Mouse (Mus musculus) splenic B cell, adult 2 months (primary cell): ENCODE measurements at regions not wholly inside any gene's neighbourhood (a gene's known extent, or its start where the extent isn't known, plus 50 kb on each side); places are given as distances from the start of the nearest gene placed in this dataset.
A peak's percentile ranks its signal among the peaks of the same experiment; 100 is the strongest.

Experiments used
- DNase-seq: peaks from one replicate; pipeline ENCODE4 v3.0.0-alpha.2; 2011; ENCODE audit warnings: low read depth, low spot score
- H3K27me3 ChIP-seq: 2 replicates; pipeline ENCODE4 v1.6.1; 2012; ENCODE audit warnings: mild to moderate bottlenecking, low read length, moderate library complexity, mixed read lengths; ENCODE audit not compliant: control insufficient read depth, poor library complexity, insufficient read depth, severe bottlenecking
- H3K36me3 ChIP-seq: 2 replicates; pipeline ENCODE4 v1.6.1; 2012; ENCODE audit warnings: mild to moderate bottlenecking, low read length, moderate library complexity, mixed read lengths; ENCODE audit not compliant: control insufficient read depth, poor library complexity, insufficient read depth, severe bottlenecking

DNA sequence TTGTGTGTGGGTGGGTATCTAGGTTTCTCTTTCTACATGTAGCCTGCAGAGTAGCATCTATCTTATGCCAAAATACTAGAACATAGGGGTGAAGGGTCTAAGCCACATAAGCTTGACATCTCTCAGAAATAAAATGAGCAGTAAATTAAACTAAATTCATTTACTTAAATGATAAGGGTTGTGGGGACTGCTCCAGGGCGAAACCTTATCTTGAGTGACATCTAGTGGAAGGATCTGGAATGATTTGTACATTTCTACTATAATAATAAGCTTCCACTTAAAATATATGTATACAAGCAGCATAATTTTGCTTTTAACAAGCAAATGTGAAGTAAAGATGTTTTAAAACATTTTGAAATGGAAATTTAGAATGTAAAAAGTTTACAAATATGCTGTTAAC is 271.4 kb downstream of the Vgll3 start:
- Histone ChIP-seq H3K27me3 (no peaks in the 10 kb centered on the region), H3K36me3 (no peaks in the 10 kb centered on the region)
- DNase-seq, result peak; percentile 0

GRCm38 (mm10) chr16:66092766-66093165 is 277.7 kb downstream of the Vgll3 start:
- H3K27me3 ChIP-seq, result no peaks in the 10 kb centered on the region
- DNase-seq, result no peak
- no peaks in the 10 kb centered on the region for H3K36me3 ChIP-seq

DNA sequence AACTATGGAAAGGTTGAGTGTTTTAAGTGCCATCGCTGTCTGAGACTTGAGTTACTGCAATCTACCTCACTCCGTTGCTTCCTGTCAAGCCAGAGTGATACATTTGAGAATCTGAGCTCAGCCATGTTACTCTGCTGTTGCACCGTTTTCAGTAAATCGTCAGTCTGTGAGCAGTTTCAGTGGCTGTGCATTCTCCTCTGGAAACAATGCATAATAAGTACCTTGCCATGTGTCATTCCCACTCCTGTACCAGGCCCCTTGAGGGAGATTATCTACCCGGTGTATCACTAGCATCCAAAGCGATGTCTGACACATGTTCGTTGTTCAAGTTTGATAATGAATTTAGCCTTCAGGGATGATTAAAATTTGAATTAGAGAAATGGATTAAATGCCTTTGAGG is 280.6 kb downstream of the Vgll3 start:
- DNase-seq, result no peak
- no peaks in the 10 kb centered on the region for H3K36me3 ChIP-seq

GRCm38 (mm10) chr16:66117930-66118329 is 302.9 kb downstream of the Vgll3 start:
- no peaks in the 10 kb centered on the region for H3K36me3 ChIP-seq
- no peak for DNase-seq
- no peaks in the 10 kb centered on the region for H3K27me3 ChIP-seq

More for the DNA sequence above, 280.6 kb downstream of the Vgll3 start:
- no peaks in the 10 kb centered on the region for H3K27me3 ChIP-seq

GRCm38 (mm10) chr16:66137755-66138154 is 322.7 kb downstream of the Vgll3 start:
- DNase-seq, result no peak
- no peaks in the 10 kb centered on the region for H3K36me3 ChIP-seq

GRCm38 (mm10) chr16:66144765-66145164 is 329.7 kb downstream of the Vgll3 start:
- DNase-seq, result no peak
- Histone ChIP-seq H3K27me3 (no peaks in the 10 kb centered on the region), H3K36me3 (no peaks in the 10 kb centered on the region)

More at GRCm38 (mm10) chr16:66137755-66138154, 322.7 kb downstream of the Vgll3 start:
- no peaks in the 10 kb centered on the region for H3K27me3 ChIP-seq

GRCm38 (mm10) chr16:66145280-66145679 is 330.2 kb downstream of the Vgll3 start:
- Histone ChIP-seq H3K36me3 (no peaks in the 10 kb centered on the region), H3K27me3 (no peaks in the 10 kb centered on the region)
- DNase-seq, result no peak

- H3K27me3 ChIP-seq, result no peaks in the 10 kb centered on the region
- DNase-seq, result no peak
- no peaks in the 10 kb centered on the region for H3K36me3 ChIP-seq
Measured at GRCm38 (mm10) chr16:66168289-66168688, 353.2 kb downstream of the Vgll3 start.

DNA sequence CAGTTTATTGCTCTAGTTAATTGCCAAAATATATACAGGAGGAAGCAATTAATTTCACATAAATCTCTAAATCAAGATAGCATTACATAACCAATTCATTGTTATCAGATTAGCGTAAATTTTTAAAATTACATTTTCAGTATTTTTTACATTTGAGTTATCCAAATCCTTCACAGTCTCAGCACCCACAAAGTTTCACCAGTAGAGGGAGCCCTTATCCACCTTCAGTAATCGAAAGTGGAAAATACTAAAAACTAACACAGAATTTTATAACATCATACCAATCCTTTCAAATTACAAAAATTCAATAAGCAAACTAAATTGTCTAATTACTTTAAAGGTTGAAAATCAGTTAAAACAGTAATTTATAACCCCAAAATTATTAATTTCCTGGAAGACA is 375.7 kb downstream of the Vgll3 start:
- Histone ChIP-seq H3K27me3 (no peaks in the 10 kb centered on the region), H3K36me3 (no peaks in the 10 kb centered on the region)
- no peak for DNase-seq

DNA sequence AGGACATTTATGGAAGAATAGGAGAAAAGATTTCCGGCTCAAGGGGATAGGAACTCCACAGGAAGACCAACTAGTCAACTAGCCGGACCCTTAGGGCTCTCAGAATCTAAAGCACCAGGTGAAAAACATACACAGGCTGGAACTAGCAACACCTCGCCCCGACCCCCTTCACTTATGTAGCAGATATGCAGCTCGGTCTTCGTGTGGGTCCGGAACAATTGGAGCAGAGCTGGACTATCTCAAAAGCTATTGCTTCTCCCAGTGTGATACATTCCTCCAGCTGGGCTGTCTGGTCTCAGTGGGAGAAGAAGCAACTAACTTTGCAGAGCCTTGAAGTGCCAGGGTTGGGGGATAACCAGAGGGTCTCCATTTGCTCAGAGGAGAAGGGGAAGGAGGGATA is 386.3 kb downstream of the Vgll3 start:
- DNase-seq, result no peak
- H3K27me3 ChIP-seq, result no peaks in the 10 kb centered on the region
- H3K36me3 ChIP-seq, result no peaks in the 10 kb centered on the region
